Mouse (Mus musculus): ENCODE data around the gene Def6.

- no peak for TF ChIP-seq EP300 (IDR thresholded peaks at IDR 0.05)
- TF ChIP-seq CTCF (IDR thresholded peaks at IDR 0.05), result no peak
Measured at GRCm38 (mm10) chr17:28235982-28236635, 28.5 kb downstream of the Def6 start.
